Mouse (Mus musculus): Measurements from ENCODE around the gene Nop53. TPM values are rescaled to one million over a fixed set of nuclear protein-coding genes. Genes with fewer than 3 reads are reported as not detected.

Nop53 gene
- polyA plus RNA-seq, 1 experiment: 119 TPM

DNA sequence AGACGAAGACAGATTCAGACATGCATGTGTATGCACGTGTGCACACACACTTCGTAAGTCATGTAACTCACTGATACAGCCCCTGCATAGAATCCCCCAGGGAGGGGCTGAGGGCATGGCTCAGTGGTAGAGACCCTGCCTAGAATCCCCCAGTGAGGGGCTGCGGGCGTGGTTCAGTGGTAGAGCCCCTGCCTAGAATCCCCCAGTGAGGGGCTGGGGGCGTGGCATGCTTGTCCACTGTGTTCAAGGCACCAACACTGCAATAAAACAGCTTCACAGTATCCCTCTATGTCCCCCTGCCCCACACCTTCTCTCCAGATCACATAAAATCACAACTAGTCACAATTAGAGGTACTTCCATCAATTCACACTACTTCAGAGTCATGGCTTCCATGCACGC is 15.9 kb upstream of the Nop53 start:
- no peak overlapping the region for H3K4me3 ChIP-seq (replicated peaks; ENCODE audit: extremely low read depth, low read depth, low read length)
- no peak for DNase-seq
- H3K4me1 ChIP-seq (ENCODE audit: control insufficient read depth, insufficient read depth, low read length): peaks cover 53% of the 10 kb centered on the region
- 65% methylated on average over 7 of the region's 7 CpGs for WGBS
- TF ChIP-seq CTCF (IDR thresholded peaks at IDR 0.05; ENCODE audit: insufficient read depth, low read length): no peak
- no peak for TF ChIP-seq POLR2A (IDR thresholded peaks at IDR 0.05; ENCODE audit: borderline replicate concordance, extremely low read depth, low read depth, low read length)

DNA sequence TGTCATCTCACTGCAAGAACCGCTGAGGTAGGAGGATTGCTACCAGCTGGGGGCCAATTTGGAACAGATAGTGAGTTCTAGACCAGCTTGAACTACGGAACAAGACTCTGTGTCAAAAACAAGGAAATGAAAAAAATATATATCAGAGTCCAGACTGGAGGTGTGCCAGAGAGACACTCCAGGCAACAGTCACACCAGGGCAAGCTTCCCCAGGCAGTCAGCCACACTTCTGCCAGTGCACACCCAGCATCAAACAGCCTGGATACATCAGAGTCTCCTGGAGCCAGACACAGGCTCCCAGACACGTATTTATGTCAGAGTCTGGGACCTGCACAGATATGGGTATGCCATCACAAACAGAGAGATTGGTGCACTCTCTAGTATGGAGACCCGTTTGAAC is 15.4 kb upstream of the Nop53 start:
- H3K4me1 ChIP-seq (ENCODE audit: control insufficient read depth, insufficient read depth, low read length): peaks cover 58% of the 10 kb centered on the region
- DNase-seq: no peak
- WGBS: 32% methylated on average over 4 of the region's 4 CpGs
- TF ChIP-seq CTCF (IDR thresholded peaks at IDR 0.05; ENCODE audit: insufficient read depth, low read length): no peak
- TF ChIP-seq POLR2A (IDR thresholded peaks at IDR 0.05; ENCODE audit: borderline replicate concordance, extremely low read depth, low read depth, low read length): no peak
- no peak overlapping the region for H3K4me3 ChIP-seq (replicated peaks; ENCODE audit: extremely low read depth, low read depth, low read length)

DNA sequence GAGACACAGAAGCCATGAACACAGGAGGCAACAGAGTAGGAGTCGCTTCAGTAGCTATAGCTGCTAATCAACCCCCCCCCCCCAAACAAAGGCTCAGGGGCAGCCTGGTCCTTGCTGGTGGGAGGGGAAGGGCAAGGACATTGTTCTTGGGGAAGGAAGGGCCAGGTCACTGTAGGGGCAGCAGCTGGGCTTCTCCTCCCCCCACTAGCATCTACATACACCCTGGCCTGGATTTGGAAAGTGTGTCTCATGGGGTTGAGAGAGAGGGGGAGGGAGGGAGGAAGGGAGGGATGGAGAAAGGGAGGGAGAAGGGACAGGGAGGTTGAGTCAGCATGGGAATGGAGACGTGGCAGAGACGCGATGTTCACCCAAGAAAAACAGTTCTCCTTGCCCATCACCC is 14.8 kb upstream of the Nop53 start:
- H3K4me3 ChIP-seq (replicated peaks; ENCODE audit: extremely low read depth, low read depth, low read length): no peak overlapping the region
- no peak for DNase-seq
- 22% methylated on average over 4 of the region's 4 CpGs for WGBS
- H3K4me1 ChIP-seq (ENCODE audit: control insufficient read depth, insufficient read depth, low read length): peaks cover 55% of the 10 kb centered on the region
- TF ChIP-seq POLR2A (IDR thresholded peaks at IDR 0.05; ENCODE audit: borderline replicate concordance, extremely low read depth, low read depth, low read length): no peak
- no peak for TF ChIP-seq CTCF (IDR thresholded peaks at IDR 0.05; ENCODE audit: insufficient read depth, low read length)

DNA sequence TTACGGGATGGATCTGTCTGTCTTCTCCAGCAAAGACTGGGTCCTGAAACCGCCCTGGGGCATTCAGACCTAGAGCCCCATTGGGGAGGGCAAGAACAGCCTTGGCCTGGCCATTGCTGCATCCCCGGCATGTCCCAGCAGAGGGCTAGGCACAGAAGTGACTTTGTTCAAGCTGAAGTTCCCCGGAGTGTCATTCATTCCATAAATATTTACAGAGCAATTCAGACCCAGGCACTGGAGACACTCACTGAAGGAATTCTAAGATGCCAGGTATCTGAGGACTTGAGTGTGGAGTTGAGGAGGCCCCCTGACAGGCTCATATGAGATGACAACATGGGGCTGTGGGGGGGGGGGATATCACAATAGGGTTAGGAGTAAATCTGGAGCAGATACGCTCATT is 10.3 kb upstream of the Nop53 start:
- DNase-seq: no peak
- peaks cover 15% of the 10 kb centered on the region for H3K4me1 ChIP-seq (ENCODE audit: control insufficient read depth, insufficient read depth, low read length)
- H3K4me3 ChIP-seq (replicated peaks; ENCODE audit: extremely low read depth, low read depth, low read length): no peak overlapping the region
- 30% methylated on average over 5 of the region's 5 CpGs for WGBS
- peak; percentile 49 for TF ChIP-seq CTCF (IDR thresholded peaks at IDR 0.05; ENCODE audit: insufficient read depth, low read length)
- TF ChIP-seq POLR2A (IDR thresholded peaks at IDR 0.05; ENCODE audit: borderline replicate concordance, extremely low read depth, low read depth, low read length): no peak

DNA sequence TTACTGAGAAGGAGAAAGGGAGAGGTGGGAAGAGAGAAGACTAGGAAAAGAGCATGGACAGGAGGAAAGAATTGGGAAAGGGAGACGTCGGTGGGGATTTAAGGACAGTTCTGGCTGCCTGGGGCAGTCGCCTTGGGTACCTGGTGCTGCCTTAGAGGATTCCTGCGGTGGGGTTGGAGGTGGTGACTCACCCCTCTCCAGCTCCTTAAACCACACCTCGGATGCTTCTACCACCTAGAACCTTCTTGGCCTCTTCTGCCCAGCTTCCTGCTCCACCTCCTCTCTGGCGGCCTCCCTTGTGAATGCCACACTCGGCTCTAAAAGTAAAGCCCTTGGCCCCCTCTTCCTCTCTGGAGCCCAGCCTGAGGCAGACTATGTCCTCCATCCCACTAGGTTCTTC is 9.6 kb upstream of the Nop53 start:
- H3K4me3 ChIP-seq (replicated peaks; ENCODE audit: extremely low read depth, low read depth, low read length): no peak overlapping the region
- 0 out of 2 replicates have a peak, but pooled peaks have one; percentile 15 for TF ChIP-seq POLR2A (IDR thresholded peaks at IDR 0.05; ENCODE audit: borderline replicate concordance, extremely low read depth, low read depth, low read length)
- no peak for TF ChIP-seq CTCF (IDR thresholded peaks at IDR 0.05; ENCODE audit: insufficient read depth, low read length)
- peak; percentile 69 for DNase-seq
- peaks cover 8% of the 10 kb centered on the region for H3K4me1 ChIP-seq (ENCODE audit: control insufficient read depth, insufficient read depth, low read length)
- WGBS: 19% methylated on average over 7 of the region's 7 CpGs

DNA sequence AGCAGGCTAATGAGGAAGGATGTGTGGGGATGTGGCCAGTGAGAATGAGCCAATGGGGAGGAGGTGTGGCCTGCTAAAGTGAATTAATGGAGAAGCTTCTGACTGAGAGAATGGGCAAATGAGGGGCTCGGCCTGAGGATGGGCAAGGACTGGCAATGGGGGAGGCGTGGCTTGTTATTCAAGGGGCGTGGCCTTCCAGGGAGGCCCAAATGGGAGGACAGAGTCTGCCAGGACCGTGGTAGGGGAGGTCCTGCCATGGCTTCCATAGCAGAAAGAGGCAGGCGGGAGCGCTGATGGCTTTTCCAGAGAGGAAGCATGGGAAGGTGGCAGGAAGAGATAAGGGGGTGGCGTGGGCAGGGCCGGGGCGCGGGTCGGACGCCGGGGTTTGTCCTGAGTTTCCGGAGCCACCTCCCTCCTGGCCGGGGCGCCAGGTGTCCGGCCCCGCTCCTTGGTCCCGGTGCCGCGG is 9.1 kb upstream of the Nop53 start:
- TF ChIP-seq CTCF (IDR thresholded peaks at IDR 0.05; ENCODE audit: insufficient read depth, low read length) (no peak), POLR2A (IDR thresholded peaks at IDR 0.05; ENCODE audit: borderline replicate concordance, extremely low read depth, low read depth, low read length) (peak; percentile 37; the same call in 1 of the 2 replicates)
- no peak overlapping the region for H3K4me3 ChIP-seq (replicated peaks; ENCODE audit: extremely low read depth, low read depth, low read length)
- DNase-seq: peak; percentile 72
- 13% methylated on average over 21 of the region's 21 CpGs for WGBS
- peaks cover 8% of the 10 kb centered on the region for H3K4me1 ChIP-seq (ENCODE audit: control insufficient read depth, insufficient read depth, low read length)

DNA sequence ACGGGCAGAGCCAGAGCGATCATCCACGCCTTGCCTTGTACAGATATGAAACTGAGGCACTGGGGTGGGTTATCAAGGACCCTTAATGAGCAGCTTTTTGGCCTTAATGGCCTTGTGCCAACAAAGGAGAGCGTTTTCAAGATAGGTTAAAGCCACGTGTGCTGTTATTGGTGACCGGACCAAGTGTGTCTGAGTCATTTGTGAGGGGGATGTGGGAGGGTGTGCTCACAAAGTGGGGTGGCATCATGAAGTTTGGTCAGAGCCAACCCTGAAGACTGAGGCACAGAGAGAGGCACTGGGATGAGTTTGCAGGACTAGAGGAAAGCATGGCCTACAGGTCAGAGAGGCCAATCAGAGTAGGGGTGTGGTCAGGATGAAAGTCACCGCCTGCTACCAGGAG is 8.6 kb upstream of the Nop53 start:
- TF ChIP-seq POLR2A (IDR thresholded peaks at IDR 0.05; ENCODE audit: borderline replicate concordance, extremely low read depth, low read depth, low read length): no peak
- TF ChIP-seq CTCF (IDR thresholded peaks at IDR 0.05; ENCODE audit: insufficient read depth, low read length): no peak
- Histone ChIP-seq H3K4me1 (ENCODE audit: control insufficient read depth, insufficient read depth, low read length) (peaks cover 8% of the 10 kb centered on the region), H3K4me3 (replicated peaks; ENCODE audit: extremely low read depth, low read depth, low read length) (no peak overlapping the region)
- no peak for DNase-seq
- WGBS: 60% methylated on average over 7 of the region's 7 CpGs

DNA sequence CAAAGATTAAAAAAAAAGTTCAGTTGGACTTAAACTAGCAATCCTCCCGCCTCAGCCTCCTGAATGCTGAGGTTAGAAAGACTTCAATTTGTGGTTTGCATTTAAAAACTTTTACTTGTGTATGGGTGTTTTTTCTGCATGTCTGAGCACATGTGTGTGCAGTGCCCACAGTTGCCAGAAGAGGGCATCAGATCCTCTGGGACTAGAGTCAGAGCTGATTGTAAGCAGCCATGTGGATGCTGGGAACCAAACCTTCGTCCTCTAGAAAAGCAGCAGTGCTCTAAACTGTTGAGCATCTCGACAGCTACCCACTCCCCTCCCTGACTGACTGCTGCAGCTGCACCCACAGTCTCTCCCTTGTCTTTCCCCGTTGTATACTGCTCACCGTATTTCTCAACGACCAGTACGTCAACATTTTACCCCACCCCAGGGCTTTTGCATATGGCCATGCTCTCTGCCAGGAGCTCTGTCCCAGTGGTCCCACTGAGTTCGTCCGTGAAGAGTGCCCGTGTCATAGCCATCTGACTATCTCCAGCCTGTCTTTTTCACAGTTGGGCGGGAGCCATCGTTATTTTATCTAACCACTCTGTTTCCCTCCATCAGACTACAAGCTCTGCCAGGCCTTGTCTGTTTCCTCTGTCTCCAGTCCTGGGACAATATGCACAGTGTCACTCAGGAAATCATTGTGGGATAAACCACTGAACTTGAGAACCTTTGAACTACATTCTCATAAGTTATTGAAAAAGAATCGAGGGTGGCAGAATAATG is 7.6 kb upstream of the Nop53 start:
- 67% methylated on average over 13 of the region's 13 CpGs for WGBS
- TF ChIP-seq CTCF (IDR thresholded peaks at IDR 0.05; ENCODE audit: insufficient read depth, low read length): peak; percentile 57
- TF ChIP-seq POLR2A (IDR thresholded peaks at IDR 0.05; ENCODE audit: borderline replicate concordance, extremely low read depth, low read depth, low read length): no peak
- DNase-seq: no peak
- no peak overlapping the region for H3K4me3 ChIP-seq (replicated peaks; ENCODE audit: extremely low read depth, low read depth, low read length)
- H3K4me1 ChIP-seq (ENCODE audit: control insufficient read depth, insufficient read depth, low read length): peaks cover 9% of the 10 kb centered on the region

DNA sequence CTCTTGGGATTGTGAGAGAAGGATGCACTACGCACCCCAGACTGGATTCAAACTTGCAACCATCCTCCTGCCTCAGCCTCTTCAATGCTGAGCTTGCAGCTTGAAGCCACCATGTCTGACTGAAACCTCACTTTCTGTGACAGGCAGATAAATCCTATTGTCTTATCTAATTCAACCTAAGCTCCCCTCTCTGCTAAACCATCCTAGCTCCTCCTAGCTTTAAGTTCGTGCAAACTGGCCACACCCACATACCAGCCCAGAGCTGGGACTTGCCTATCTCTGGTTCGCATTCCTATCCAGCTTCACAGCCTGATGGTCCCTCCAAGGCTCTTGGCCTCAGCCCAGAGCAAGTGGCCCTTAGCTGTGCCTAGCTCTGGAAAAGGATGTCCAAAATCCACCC is 6.5 kb upstream of the Nop53 start:
- no peak overlapping the region for H3K4me3 ChIP-seq (replicated peaks; ENCODE audit: extremely low read depth, low read depth, low read length)
- TF ChIP-seq CTCF (IDR thresholded peaks at IDR 0.05; ENCODE audit: insufficient read depth, low read length) (no peak), POLR2A (IDR thresholded peaks at IDR 0.05; ENCODE audit: borderline replicate concordance, extremely low read depth, low read depth, low read length) (no peak)
- 54% methylated on average over 3 of the region's 3 CpGs for WGBS
- H3K4me1 ChIP-seq (ENCODE audit: control insufficient read depth, insufficient read depth, low read length): peaks cover 10% of the 10 kb centered on the region
- DNase-seq: no peak

DNA sequence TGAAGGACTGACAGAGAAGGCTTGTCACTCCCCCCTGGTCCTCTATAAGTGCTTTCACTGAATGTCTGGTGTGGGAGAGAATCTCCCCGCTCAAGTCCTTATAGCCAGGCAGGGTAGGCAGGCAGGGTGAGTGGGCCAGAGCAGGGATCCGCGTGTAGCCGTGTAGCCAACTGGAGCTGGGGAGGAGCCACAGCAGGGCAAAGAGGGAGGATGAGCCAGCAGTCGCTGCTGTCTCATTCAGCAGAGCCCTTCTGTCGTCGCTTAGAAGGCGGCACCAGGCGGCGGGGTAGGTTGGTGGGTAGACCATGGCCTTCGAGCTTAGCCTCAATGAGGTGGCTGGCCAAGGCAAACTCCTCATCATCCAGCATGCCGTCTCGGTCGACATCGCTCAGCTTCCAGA is 4.1 kb upstream of the Nop53 start:
- Histone ChIP-seq H3K4me3 (replicated peaks; ENCODE audit: extremely low read depth, low read depth, low read length) (no peak overlapping the region), H3K4me1 (ENCODE audit: control insufficient read depth, insufficient read depth, low read length) (peaks cover 6% of the 10 kb centered on the region)
- TF ChIP-seq POLR2A (IDR thresholded peaks at IDR 0.05; ENCODE audit: borderline replicate concordance, extremely low read depth, low read depth, low read length): no peak
- TF ChIP-seq CTCF (IDR thresholded peaks at IDR 0.05; ENCODE audit: insufficient read depth, low read length): no peak
- WGBS: 84% methylated on average over 15 of the region's 15 CpGs
- DNase-seq: no peak

Data from lung, adult 2 months (tissue).